Mouse (Mus musculus) myocyte (in vitro differentiated cells): ENCODE data around the gene Trim16. TPM values are rescaled to one million over a fixed set of nuclear protein-coding genes. Genes with fewer than 3 reads are reported as not detected.

Experiments
- H3K27me3 ChIP-seq: one replicate; pipeline ENCODE4 v1.6.1; 2011; ENCODE audit not compliant: control insufficient read depth, insufficient read depth, insufficient read length
- H3K36me3 ChIP-seq: one replicate; pipeline ENCODE4 v1.6.1; 2011; ENCODE audit not compliant: control insufficient read depth, insufficient read depth
- H3K4me2 ChIP-seq: one replicate; pipeline ENCODE4 v1.6.1; 2011; ENCODE audit warnings: low read depth, control low read depth
- H3K4me3 ChIP-seq: one replicate; pipeline ENCODE4 v1.5.1; 2011; ENCODE audit warnings: mild to moderate bottlenecking, control low read depth, moderate library complexity
- H3K79me2 ChIP-seq: one replicate; pipeline ENCODE4 v1.6.1; 2011; ENCODE audit not compliant: control insufficient read depth, insufficient read depth
- H3ac ChIP-seq: one replicate; pipeline ENCODE4 v1.6.1; 2011; ENCODE audit not compliant: control insufficient read depth, insufficient read length
- CEBPB ChIP-seq: IDR thresholded peaks from 2 replicates; pipeline ENCODE4 v1.6.1; 2011; ENCODE audit warnings: mild to moderate bottlenecking, moderate library complexity; ENCODE audit not compliant: poor library complexity, insufficient read depth, severe bottlenecking
- E2F4 ChIP-seq: IDR thresholded peaks from one replicate; pipeline ENCODE4 v1.6.1; 2011; ENCODE audit warnings: mild to moderate bottlenecking, control low read depth, moderate library complexity; ENCODE audit not compliant: insufficient read depth
- MAX ChIP-seq: IDR thresholded peaks from one replicate; pipeline ENCODE4 v1.6.1; 2011; ENCODE audit warnings: low read depth, mild to moderate bottlenecking, control low read depth
- MYOD1 ChIP-seq, 3 experiments: IDR thresholded peaks; one replicate each; pipeline ENCODE4 v1.6.1; 2011; ENCODE audit warnings: control low read depth in 2 of 3, low read depth in 2 of 3, mild to moderate bottlenecking in 2 of 3, moderate library complexity in 1 of 3; ENCODE audit not compliant: insufficient read length in 2 of 3, control insufficient read depth in 1 of 3
- MYOG ChIP-seq, 3 experiments: IDR thresholded peaks; one replicate each; pipeline ENCODE4 v1.6.1; 2011; ENCODE audit warnings: control low read depth in 2 of 3, low read depth in 2 of 3, mild to moderate bottlenecking in 2 of 3; ENCODE audit not compliant: insufficient read length in 2 of 3, control insufficient read depth in 1 of 3, insufficient read depth in 1 of 3
- POLR2A ChIP-seq: IDR thresholded peaks from one replicate; pipeline ENCODE4 v1.6.1; 2011; ENCODE audit warnings: low read depth, mild to moderate bottlenecking, control low read depth, moderate library complexity; ENCODE audit not compliant: insufficient read length
- POLR2AphosphoS2 ChIP-seq: IDR thresholded peaks from one replicate; pipeline ENCODE4 v1.6.1; 2011; ENCODE audit warnings: low read depth, control low read depth; ENCODE audit not compliant: insufficient read length
- REST ChIP-seq: IDR thresholded peaks from one replicate; pipeline ENCODE4 v1.6.1; 2011; ENCODE audit warnings: mild to moderate bottlenecking, control low read depth, moderate library complexity; ENCODE audit not compliant: insufficient read depth, insufficient read length
- SRF ChIP-seq: IDR thresholded peaks from one replicate; pipeline ENCODE4 v1.6.1; 2011; ENCODE audit warnings: low read depth; ENCODE audit not compliant: control insufficient read depth, insufficient read length
- TCF12 ChIP-seq: IDR thresholded peaks from one replicate; pipeline ENCODE4 v1.6.1; 2011; ENCODE audit warnings: mild to moderate bottlenecking, control low read depth; ENCODE audit not compliant: poor library complexity, insufficient read depth, severe bottlenecking
- TCF3 ChIP-seq: IDR thresholded peaks from one replicate; pipeline ENCODE4 v1.6.1; 2011; ENCODE audit warnings: low read depth, control low read depth; ENCODE audit not compliant: insufficient read length
- USF1 ChIP-seq: IDR thresholded peaks from one replicate; pipeline ENCODE4 v1.6.1; 2011; ENCODE audit warnings: low read depth, mild to moderate bottlenecking, control low read depth, moderate library complexity
- polyA plus RNA-seq: library from polyadenylated mRNA; unstranded; fragments of >200 nt; fragmentation: generic; extraction: Trizol; gene quantifications from one replicate; pipeline ENCODE4 v1.2.1, GENCODE M21; 2012; ENCODE audit warnings: missing spikeins

The Trim16 gene
- polyA plus RNA-seq, 1 experiment = 16.9 TPM

- no peak overlapping the region for H3K4me2 ChIP-seq
- H3K36me3 ChIP-seq = no peaks in the 10 kb centered on the region
- no peaks in the 10 kb centered on the region for H3K27me3 ChIP-seq
- TF ChIP-seq POLR2A (peak; percentile 18), MAX (peak; percentile 73), MYOG (IDR thresholded peaks at IDR 0.05; ENCODE audit: control insufficient read depth in 1 of 3, insufficient read depth in 1 of 3, insufficient read length in 2 of 3, low read depth in 2 of 3) (no peak), REST (no peak), USF1 (peak; percentile 58), POLR2AphosphoS2 (no peak)
- H3K79me2 ChIP-seq = no peaks in the 10 kb centered on the region
- no peak overlapping the region for H3K4me3 ChIP-seq
- H3ac ChIP-seq = no peak overlapping the region
Measured at GRCm38 (mm10) chr11:62814625-62815024, 5.4 kb upstream of the Trim16 start.

DNA sequence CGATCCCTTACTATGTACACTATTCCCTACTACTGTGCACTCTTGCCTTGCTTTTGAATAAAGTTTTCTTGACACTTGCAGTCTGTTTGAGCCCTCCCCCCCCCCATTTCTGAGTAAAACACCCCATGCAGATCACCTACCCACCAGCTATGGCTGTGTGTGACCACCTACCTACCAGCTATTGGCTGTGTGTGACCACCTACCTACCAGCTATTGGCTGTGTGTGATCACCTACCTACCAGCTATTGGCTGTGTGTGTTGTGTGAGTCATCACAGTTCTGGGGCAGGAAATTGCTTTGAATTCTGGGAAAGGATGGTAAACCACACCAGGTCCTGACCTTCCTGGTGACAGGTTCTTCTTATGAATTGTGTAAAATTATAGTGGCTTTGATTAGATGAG, 4.6 kb upstream of the Trim16 start:
- no peak overlapping the region for H3K4me3 ChIP-seq
- H3K36me3 ChIP-seq = no peaks in the 10 kb centered on the region
- no peak overlapping the region for H3K4me2 ChIP-seq
- H3ac ChIP-seq = no peak overlapping the region
- peaks cover under 1% of the 10 kb centered on the region for H3K79me2 ChIP-seq
- no peaks in the 10 kb centered on the region for H3K27me3 ChIP-seq
- TF ChIP-seq POLR2A (no peak), CEBPB (no peak), MYOG (IDR thresholded peaks at IDR 0.05; ENCODE audit: control insufficient read depth in 1 of 3, insufficient read depth in 1 of 3, insufficient read length in 2 of 3, low read depth in 2 of 3) (no peak), E2F4 (no peak), TCF12 (no peak), MYOD1 (IDR thresholded peaks at IDR 0.05; ENCODE audit: control insufficient read depth in 1 of 3, insufficient read length in 2 of 3, low read depth in 2 of 3) (no peak), POLR2AphosphoS2 (no peak), REST (no peak), USF1 (no peak), SRF (no peak), TCF3 (no peak), MAX (no peak)

DNA sequence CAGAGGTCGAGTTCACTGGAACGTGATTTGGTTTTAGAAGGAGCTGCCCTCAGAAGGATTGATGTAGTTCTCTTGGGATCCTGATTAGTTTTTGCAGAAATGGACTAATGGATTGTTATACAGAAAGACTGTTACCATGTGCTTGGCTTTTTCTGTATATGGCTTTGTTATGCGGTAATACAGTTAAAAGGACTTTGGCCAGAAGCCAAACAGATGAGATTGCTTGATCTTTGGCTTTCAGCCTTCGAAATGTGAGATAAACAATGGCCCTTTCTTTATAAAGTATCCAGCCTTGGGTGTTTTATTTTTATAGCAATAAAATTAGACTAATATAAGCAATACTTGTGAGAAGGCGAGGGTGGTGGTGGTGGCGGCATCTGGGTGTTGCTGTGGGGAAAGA, 3.4 kb upstream of the Trim16 start:
- TF ChIP-seq MAX = no peak
- TF ChIP-seq MYOG (IDR thresholded peaks at IDR 0.05; ENCODE audit: control insufficient read depth in 1 of 3, insufficient read depth in 1 of 3, insufficient read length in 2 of 3, low read depth in 2 of 3) = no peak
- no peak for TF ChIP-seq E2F4
- TF ChIP-seq CEBPB = no peak
- no peak for TF ChIP-seq POLR2AphosphoS2
- TF ChIP-seq TCF12 = no peak
- Histone ChIP-seq H3K4me2 (no peak overlapping the region), H3ac (no peak overlapping the region), H3K4me3 (no peak overlapping the region), H3K27me3 (no peaks in the 10 kb centered on the region), H3K79me2 (peaks cover 12% of the 10 kb centered on the region), H3K36me3 (no peaks in the 10 kb centered on the region)

DNA sequence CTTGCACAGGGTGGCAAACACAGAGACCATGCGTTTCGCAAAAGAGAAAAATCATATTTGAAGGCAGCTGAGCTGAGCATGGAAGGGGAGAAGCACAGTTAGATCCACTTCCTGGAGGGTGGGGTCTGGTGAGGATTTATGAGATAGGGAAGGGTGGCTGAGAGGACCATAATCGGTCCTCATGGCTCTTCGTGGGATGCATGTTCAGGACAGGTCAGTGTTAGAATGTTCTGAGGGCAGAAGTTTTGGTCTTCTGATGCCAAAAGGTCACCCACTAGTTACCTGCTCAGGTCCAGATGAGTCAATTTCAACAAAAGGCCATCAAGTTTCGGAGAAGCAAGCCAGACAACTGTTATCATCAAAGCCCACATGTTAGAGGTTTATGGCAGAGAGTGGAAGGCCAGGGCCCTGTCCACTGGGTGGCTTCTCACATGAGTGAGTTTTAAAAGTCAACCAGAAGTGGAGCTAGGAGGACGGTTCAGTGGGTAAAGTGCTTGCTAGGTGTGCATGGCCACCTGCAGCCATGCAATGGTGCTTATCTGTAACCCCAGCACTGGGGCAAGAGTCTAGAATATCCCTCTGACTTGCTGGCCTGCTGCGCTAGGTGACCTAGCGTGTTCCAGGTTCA, 858 bp upstream of the Trim16 start:
- peaks cover 38% of the 10 kb centered on the region for H3K79me2 ChIP-seq
- no peaks in the 10 kb centered on the region for H3K27me3 ChIP-seq
- no peak for TF ChIP-seq TCF12
- TF ChIP-seq MYOG (IDR thresholded peaks at IDR 0.05; ENCODE audit: control insufficient read depth in 1 of 3, insufficient read depth in 1 of 3, insufficient read length in 2 of 3, low read depth in 2 of 3) = no peak
- TF ChIP-seq E2F4 = no peak
- no peak for TF ChIP-seq POLR2AphosphoS2
- no peak overlapping the region for H3K4me3 ChIP-seq
- H3ac ChIP-seq = no peak overlapping the region
- H3K36me3 ChIP-seq = peaks cover 5% of the 10 kb centered on the region
- H3K4me2 ChIP-seq = peak overlapping the region; percentile 79

GRCm38 (mm10) chr11:62820661-62821437, 818 bp downstream of the Trim16 start:
- no peaks in the 10 kb centered on the region for H3K27me3 ChIP-seq
- peaks cover 54% of the 10 kb centered on the region for H3K79me2 ChIP-seq
- peak overlapping the region; percentile 16 for H3ac ChIP-seq
- H3K36me3 ChIP-seq = peaks cover 10% of the 10 kb centered on the region
- H3K4me3 ChIP-seq = peak overlapping the region; percentile 98
- peak overlapping the region; percentile 91 for H3K4me2 ChIP-seq
- TF ChIP-seq MYOG (IDR thresholded peaks at IDR 0.05; ENCODE audit: control insufficient read depth in 1 of 3, insufficient read depth in 1 of 3, insufficient read length in 2 of 3, low read depth in 2 of 3) (peak in 2 of 3 experiments; percentile 46 to 76), SRF (no peak), MAX (no peak), TCF3 (no peak), POLR2A (peak; percentile 20), POLR2AphosphoS2 (no peak), MYOD1 (IDR thresholded peaks at IDR 0.05; ENCODE audit: control insufficient read depth in 1 of 3, insufficient read length in 2 of 3, low read depth in 2 of 3) (peak in 2 of 3 experiments; percentile 14 to 32), E2F4 (no peak), CEBPB (no peak), USF1 (no peak), TCF12 (no peak)
